Mouse (Mus musculus): ENCODE measurements around the gene Parp16. TPM values are rescaled to one million over a fixed set of nuclear protein-coding genes. Genes with fewer than 3 reads are reported as not detected.

Gene Parp16
- polyA plus RNA-seq (2012; ENCODE audit: insufficient read depth, insufficient read length, low replicate concordance, missing spikeins): not detected in 2 replicates

DNA sequence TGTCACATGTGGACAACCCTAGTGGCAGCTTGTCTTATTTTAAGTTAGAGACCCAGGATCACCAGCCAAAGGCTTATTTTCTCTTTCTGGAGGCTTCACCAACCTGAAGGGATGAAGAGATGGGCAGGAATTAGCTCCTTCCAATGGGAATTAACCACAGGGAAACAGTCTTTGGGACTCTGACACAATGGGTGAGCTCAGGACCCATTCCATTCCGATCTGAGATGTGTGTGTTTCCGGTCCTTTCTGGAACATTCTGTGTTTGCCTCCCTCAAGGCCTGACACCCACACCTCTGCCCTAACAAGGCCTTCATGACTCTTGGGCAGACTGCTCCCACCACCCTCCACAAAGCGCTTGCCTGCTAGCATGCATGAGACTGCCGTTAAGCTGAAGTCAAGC lies at the start of gene Parp16:
Gene Parp16 (plus strand): TSS at position 301 of the 400 bp plus-strand sequence.
- no peak for TF ChIP-seq POLR2A (IDR thresholded peaks at IDR 0.05; ENCODE audit: insufficient read depth, low read depth, low read length)
- no peak for TF ChIP-seq CTCF (IDR thresholded peaks at IDR 0.05; ENCODE audit: insufficient read depth, low read depth, low read length)
- WGBS: 73% methylated on average over 4 of the region's 4 CpGs
- Histone ChIP-seq H3K27ac (ENCODE audit: insufficient read depth, low read depth, low read length) (peak within 1 kb of the TSS; percentile 79), H3K4me1 (ENCODE audit: control insufficient read depth, insufficient read depth, low read length) (peaks cover 9% of the 10 kb centered on the region), H3K4me3 (ENCODE audit: insufficient read depth, low read depth, low read length) (no peak within 1 kb of the TSS)

GRCm38 (mm10) chr9:65146001-65146400 lies 49.2 kb upstream of the Parp16 start:
- H3K4me3 ChIP-seq (ENCODE audit: insufficient read depth, low read depth, low read length): no peak overlapping the region
- H3K27ac ChIP-seq (ENCODE audit: insufficient read depth, low read depth, low read length): no peak overlapping the region
- peaks cover 7% of the 10 kb centered on the region for H3K4me1 ChIP-seq (ENCODE audit: control insufficient read depth, insufficient read depth, low read length)
- 90% methylated on average over 5 of the region's 5 CpGs for whole genome bisulfite sequencing
- TF ChIP-seq POLR2A (IDR thresholded peaks at IDR 0.05; ENCODE audit: insufficient read depth, low read depth, low read length) (no peak), CTCF (IDR thresholded peaks at IDR 0.05; ENCODE audit: insufficient read depth, low read depth, low read length) (no peak)

- WGBS: 92% methylated on average over 7 of the region's 7 CpGs
- Histone ChIP-seq H3K27ac (ENCODE audit: insufficient read depth, low read depth, low read length) (no peak overlapping the region), H3K4me1 (ENCODE audit: control insufficient read depth, insufficient read depth, low read length) (no peaks in the 10 kb centered on the region), H3K4me3 (ENCODE audit: insufficient read depth, low read depth, low read length) (no peak overlapping the region)
- TF ChIP-seq POLR2A (IDR thresholded peaks at IDR 0.05; ENCODE audit: insufficient read depth, low read depth, low read length) (no peak), CTCF (IDR thresholded peaks at IDR 0.05; ENCODE audit: insufficient read depth, low read depth, low read length) (no peak)
Observed at GRCm38 (mm10) chr9:65148507-65148906, 46.6 kb upstream of the Parp16 start.

DNA sequence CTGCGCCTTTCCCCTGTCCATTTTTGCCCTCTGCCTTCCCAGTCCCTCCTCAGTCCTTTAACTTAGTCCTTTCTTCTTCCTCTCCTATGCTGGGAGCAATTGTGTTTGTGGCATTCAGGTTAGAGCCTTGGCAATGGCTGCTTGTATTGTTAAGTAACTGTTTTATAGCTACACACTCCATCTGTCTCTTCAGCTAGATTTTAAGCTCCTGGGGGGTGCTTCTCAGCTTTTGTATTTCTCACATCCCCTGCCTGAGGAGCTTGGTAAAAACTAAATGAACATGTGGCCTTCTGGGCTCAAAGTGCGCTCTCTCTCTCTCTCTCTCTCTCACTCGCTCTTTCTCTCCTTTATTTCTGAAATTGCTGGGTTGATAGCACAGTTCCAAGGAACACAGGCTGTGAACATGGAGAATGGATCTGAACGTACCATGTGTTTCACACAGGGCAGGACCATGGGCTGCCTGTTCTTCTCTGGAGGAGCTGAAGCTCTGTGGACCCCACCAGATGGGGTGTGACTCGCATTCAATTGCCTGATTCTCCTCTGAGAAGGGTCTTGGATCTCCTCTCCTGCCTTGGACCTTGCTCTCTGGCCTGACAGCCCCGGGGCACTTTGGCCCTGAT lies 42.3 kb upstream of the Parp16 start:
- Histone ChIP-seq H3K4me1 (ENCODE audit: control insufficient read depth, insufficient read depth, low read length) (peaks cover 6% of the 10 kb centered on the region), H3K4me3 (ENCODE audit: insufficient read depth, low read depth, low read length) (no peak overlapping the region), H3K27ac (ENCODE audit: insufficient read depth, low read depth, low read length) (no peak overlapping the region)
- WGBS: 71% methylated on average over 6 of the region's 6 CpGs
- no peak for TF ChIP-seq CTCF (IDR thresholded peaks at IDR 0.05; ENCODE audit: insufficient read depth, low read depth, low read length)
- no peak for TF ChIP-seq POLR2A (IDR thresholded peaks at IDR 0.05; ENCODE audit: insufficient read depth, low read depth, low read length)

- Histone ChIP-seq H3K4me3 (ENCODE audit: insufficient read depth, low read depth, low read length) (no peak overlapping the region), H3K4me1 (ENCODE audit: control insufficient read depth, insufficient read depth, low read length) (peaks cover 6% of the 10 kb centered on the region), H3K27ac (ENCODE audit: insufficient read depth, low read depth, low read length) (no peak overlapping the region)
- WGBS: 48% methylated on average over 5 of the region's 5 CpGs
- TF ChIP-seq CTCF (IDR thresholded peaks at IDR 0.05; ENCODE audit: insufficient read depth, low read depth, low read length) (no peak), POLR2A (IDR thresholded peaks at IDR 0.05; ENCODE audit: insufficient read depth, low read depth, low read length) (no peak)
Observed at GRCm38 (mm10) chr9:65153331-65153711, 41.8 kb upstream of the Parp16 start.

- no peak overlapping the region for H3K27ac ChIP-seq (ENCODE audit: insufficient read depth, low read depth, low read length)
- H3K4me3 ChIP-seq (ENCODE audit: insufficient read depth, low read depth, low read length): no peak overlapping the region
- 86% methylated on average over 9 of the region's 9 CpGs for WGBS
- H3K4me1 ChIP-seq (ENCODE audit: control insufficient read depth, insufficient read depth, low read length): peaks cover 6% of the 10 kb centered on the region
- TF ChIP-seq POLR2A (IDR thresholded peaks at IDR 0.05; ENCODE audit: insufficient read depth, low read depth, low read length) (no peak), CTCF (IDR thresholded peaks at IDR 0.05; ENCODE audit: insufficient read depth, low read depth, low read length) (no peak)
Observed at GRCm38 (mm10) chr9:65154692-65155455, 40.3 kb upstream of the Parp16 start.

- peaks cover 6% of the 10 kb centered on the region for H3K4me1 ChIP-seq (ENCODE audit: control insufficient read depth, insufficient read depth, low read length)
- H3K4me3 ChIP-seq (ENCODE audit: insufficient read depth, low read depth, low read length): no peak overlapping the region
- WGBS: 14% methylated on average over 8 of the region's 8 CpGs
- no peak overlapping the region for H3K27ac ChIP-seq (ENCODE audit: insufficient read depth, low read depth, low read length)
- TF ChIP-seq CTCF (IDR thresholded peaks at IDR 0.05; ENCODE audit: insufficient read depth, low read depth, low read length): no peak
- TF ChIP-seq POLR2A (IDR thresholded peaks at IDR 0.05; ENCODE audit: insufficient read depth, low read depth, low read length): no peak
Observed at GRCm38 (mm10) chr9:65156604-65157003, 38.5 kb upstream of the Parp16 start.

- H3K4me1 ChIP-seq (ENCODE audit: control insufficient read depth, insufficient read depth, low read length): peaks cover 9% of the 10 kb centered on the region
- H3K4me3 ChIP-seq (ENCODE audit: insufficient read depth, low read depth, low read length): no peak overlapping the region
- TF ChIP-seq POLR2A (IDR thresholded peaks at IDR 0.05; ENCODE audit: insufficient read depth, low read depth, low read length): no peak
- TF ChIP-seq CTCF (IDR thresholded peaks at IDR 0.05; ENCODE audit: insufficient read depth, low read depth, low read length): no peak
- no peak overlapping the region for H3K27ac ChIP-seq (ENCODE audit: insufficient read depth, low read depth, low read length)
- WGBS: 83% methylated on average over 6 of the region's 6 CpGs
Observed at GRCm38 (mm10) chr9:65157631-65158030, 37.5 kb upstream of the Parp16 start.

- Histone ChIP-seq H3K4me1 (ENCODE audit: control insufficient read depth, insufficient read depth, low read length) (peaks cover 15% of the 10 kb centered on the region), H3K4me3 (ENCODE audit: insufficient read depth, low read depth, low read length) (no peak overlapping the region), H3K27ac (ENCODE audit: insufficient read depth, low read depth, low read length) (no peak overlapping the region)
- no peak for TF ChIP-seq CTCF (IDR thresholded peaks at IDR 0.05; ENCODE audit: insufficient read depth, low read depth, low read length)
- TF ChIP-seq POLR2A (IDR thresholded peaks at IDR 0.05; ENCODE audit: insufficient read depth, low read depth, low read length): no peak
- WGBS: 73% methylated on average over 4 of the region's 4 CpGs
Observed at GRCm38 (mm10) chr9:65161188-65161587, 34.0 kb upstream of the Parp16 start.

Data from olfactory bulb, adult 2 months (tissue).